Mouse (Mus musculus) 3T3-L1 (cell line): ENCODE measurements around the gene Dhx57.
A peak's percentile ranks its signal among the peaks of the same experiment; 100 is the strongest.

Experiments
- DNase-seq: peaks from one replicate; pipeline ENCODE4 v3.0.0-alpha.2; 2015; ENCODE audit warnings: low read depth, low spot score

Gene Dhx57

GRCm38 (mm10) chr17:80193075-80193474 is 97.2 kb downstream of the Dhx57 start:
- DNase-seq: peak; percentile 74
